Mouse (Mus musculus) bone marrow macrophage, adult 2 months (primary cell): ENCODE measurements at regions not wholly inside any gene's neighbourhood (a gene's known extent, or its start where the extent isn't known, plus 50 kb on each side); places are given as distances from the start of the nearest gene placed in this dataset.

ENCODE experiments used
- H3K27ac ChIP-seq: 2 replicates; pipeline ENCODE4 v1.5.1; 2012; ENCODE audit warnings: low read depth, low read length; ENCODE audit not compliant: insufficient read depth
- H3K4me1 ChIP-seq: 2 replicates; pipeline ENCODE4 v1.6.1; 2012; ENCODE audit warnings: low read length; ENCODE audit not compliant: control insufficient read depth, insufficient read depth
- H3K4me3 ChIP-seq: 2 replicates; pipeline ENCODE4 v1.5.1; 2012; ENCODE audit warnings: mild to moderate bottlenecking, low read length, moderate library complexity; ENCODE audit not compliant: insufficient read depth
- CTCF ChIP-seq: IDR thresholded peaks from 2 replicates; pipeline ENCODE4 v1.5.1; 2012; ENCODE audit warnings: low read depth, mild to moderate bottlenecking, low read length, moderate library complexity
- POLR2A ChIP-seq: IDR thresholded peaks from 2 replicates; pipeline ENCODE4 v1.6.1; 2012; ENCODE audit warnings: mild to moderate bottlenecking, low read depth, low read length, borderline replicate concordance

GRCm38 (mm10) chr2:173977236-173978053 is 98.7 kb upstream of the Stx16 start:
- no peak overlapping the region for H3K27ac ChIP-seq

GRCm38 (mm10) chr2:173978138-173978765 is 97.9 kb upstream of the Stx16 start:
- Histone ChIP-seq H3K27ac (no peak overlapping the region), H3K4me3 (no peak overlapping the region), H3K4me1 (no peaks in the 10 kb centered on the region)
- TF ChIP-seq CTCF (no peak), POLR2A (no peak)

More at GRCm38 (mm10) chr2:173977236-173978053, 98.7 kb upstream of the Stx16 start:
- no peak for TF ChIP-seq CTCF
- TF ChIP-seq POLR2A, result no peak
- H3K4me3 ChIP-seq, result no peak overlapping the region
- no peaks in the 10 kb centered on the region for H3K4me1 ChIP-seq

- Histone ChIP-seq H3K4me1 (no peaks in the 10 kb centered on the region), H3K4me3 (no peak overlapping the region), H3K27ac (no peak overlapping the region)
- no peak for TF ChIP-seq CTCF
- TF ChIP-seq POLR2A, result no peak
Measured at GRCm38 (mm10) chr2:173981036-173981435, 95.1 kb upstream of the Stx16 start.

- no peak overlapping the region for H3K4me3 ChIP-seq
- H3K27ac ChIP-seq, result no peak overlapping the region
- H3K4me1 ChIP-seq, result no peaks in the 10 kb centered on the region
- TF ChIP-seq CTCF, result no peak
- no peak for TF ChIP-seq POLR2A
Measured at GRCm38 (mm10) chr2:173987516-173987915, 88.6 kb upstream of the Stx16 start.

- H3K4me3 ChIP-seq, result no peak overlapping the region
- H3K4me1 ChIP-seq, result no peaks in the 10 kb centered on the region
- H3K27ac ChIP-seq, result no peak overlapping the region
- TF ChIP-seq POLR2A (no peak), CTCF (no peak)
Measured at GRCm38 (mm10) chr2:173987921-173988320, 88.2 kb upstream of the Stx16 start.

GRCm38 (mm10) chr2:173988641-173989336 is 87.3 kb upstream of the Stx16 start:
- H3K4me1 ChIP-seq, result no peaks in the 10 kb centered on the region
- H3K27ac ChIP-seq, result no peak overlapping the region
- no peak for TF ChIP-seq POLR2A
- no peak for TF ChIP-seq CTCF
- H3K4me3 ChIP-seq, result no peak overlapping the region

GRCm38 (mm10) chr2:173990664-173991063 is 85.4 kb upstream of the Stx16 start:
- Histone ChIP-seq H3K27ac (no peak overlapping the region), H3K4me3 (no peak overlapping the region), H3K4me1 (no peaks in the 10 kb centered on the region)
- TF ChIP-seq POLR2A (no peak), CTCF (no peak)

GRCm38 (mm10) chr2:173991447-173991846 is 84.7 kb upstream of the Stx16 start:
- no peak overlapping the region for H3K27ac ChIP-seq
- no peak overlapping the region for H3K4me3 ChIP-seq
- H3K4me1 ChIP-seq, result no peaks in the 10 kb centered on the region
- TF ChIP-seq POLR2A (no peak), CTCF (no peak)

GRCm38 (mm10) chr2:173992041-173992440 is 84.1 kb upstream of the Stx16 start:
- TF ChIP-seq POLR2A (no peak), CTCF (no peak)
- Histone ChIP-seq H3K27ac (no peak overlapping the region), H3K4me3 (no peak overlapping the region), H3K4me1 (no peaks in the 10 kb centered on the region)

- Histone ChIP-seq H3K4me1 (no peaks in the 10 kb centered on the region), H3K27ac (no peak overlapping the region), H3K4me3 (no peak overlapping the region)
- TF ChIP-seq CTCF (no peak), POLR2A (no peak)
Measured at GRCm38 (mm10) chr2:173993431-173993955, 82.6 kb upstream of the Stx16 start.
